Mouse (Mus musculus) forebrain, embryonic 10.5 days (tissue): ENCODE measurements around the gene Vps53. TPM values are rescaled to one million over a fixed set of nuclear protein-coding genes. Genes with fewer than 3 reads are reported as not detected.
A peak's percentile ranks its signal among the peaks of the same experiment; 100 is the strongest.

Experiments
- DNase-seq: peaks from one replicate; pipeline ENCODE4 v3.0.0-alpha.2; 2017; ENCODE audit warnings: low spot score; ENCODE audit errors: extremely low spot score
- H3K27ac ChIP-seq: fragments of 300-500 bp; sonication (generic); 2 replicates; pipeline ENCODE4 v1.5.1; 2016; ENCODE audit warnings: mild to moderate bottlenecking
- H3K27me3 ChIP-seq: fragments of 300-500 bp; sonication (generic); 2 replicates; pipeline ENCODE4 v1.6.1; 2016; ENCODE audit warnings: mild to moderate bottlenecking; ENCODE audit not compliant: poor library complexity, severe bottlenecking
- H3K36me3 ChIP-seq: fragments of 300-500 bp; sonication (generic); replicated peaks from 2 replicates; pipeline ENCODE4 v1.6.1; 2016; ENCODE audit warnings: mild to moderate bottlenecking, moderate library complexity
- H3K4me1 ChIP-seq: fragments of 300-500 bp; sonication (generic); 2 replicates; pipeline ENCODE4 v1.6.1; 2016
- H3K4me3 ChIP-seq: fragments of 300-500 bp; sonication (generic); 2 replicates; pipeline ENCODE4 v1.5.1; 2016; ENCODE audit warnings: mild to moderate bottlenecking, moderate library complexity
- H3K9me3 ChIP-seq: fragments of 300-500 bp; sonication (generic); 2 replicates; pipeline ENCODE4 v1.6.1; 2016; ENCODE audit warnings: mild to moderate bottlenecking, moderate library complexity
- WGBS: fragments of 180-500 bp; shearing (Covaris S2); methylation state at CpG from one replicate; pipeline ENCODE4 v1.1.7; 2016; 5-methylcytosine and 5-hydroxymethylcytosine counted together
- polyA plus RNA-seq: library from polyadenylated mRNA; unstranded; fragments of >200 nt; fragmentation: Nextera tagmentation; extraction: Ambion mirVana; gene quantifications from 2 replicates; pipeline ENCODE4 v1.2.1, GENCODE M21; 2016

Gene Vps53
- polyA plus RNA-seq, 1 experiment from 2014 or later = 38.6 TPM

GRCm38 (mm10) chr11:76085898-76086591, 93.4 kb downstream of the Vps53 start:
- H3K4me3 ChIP-seq = no peak overlapping the region
- peak; percentile 30 for DNase-seq
- peaks cover 26% of the 10 kb centered on the region for H3K36me3 ChIP-seq
- H3K9me3 ChIP-seq = no peaks in the 10 kb centered on the region
- no peak overlapping the region for H3K27ac ChIP-seq
- no peaks in the 10 kb centered on the region for H3K27me3 ChIP-seq
- H3K4me1 ChIP-seq = peaks cover 6% of the 10 kb centered on the region; the same call in 1 of the 2 replicates
- 63% methylated on average over 5 of the region's 5 CpGs for WGBS

GRCm38 (mm10) chr11:76084943-76085342, 94.5 kb downstream of the Vps53 start:
- WGBS = 100% methylated on average over 1 of the region's 1 CpGs
- H3K27ac ChIP-seq = no peak overlapping the region
- H3K9me3 ChIP-seq = no peaks in the 10 kb centered on the region
- DNase-seq = no peak
- H3K27me3 ChIP-seq = no peaks in the 10 kb centered on the region
- peaks cover 11% of the 10 kb centered on the region; the same call in 1 of the 2 replicates for H3K4me1 ChIP-seq
- H3K4me3 ChIP-seq = no peak overlapping the region
- peaks cover 35% of the 10 kb centered on the region for H3K36me3 ChIP-seq

- H3K36me3 ChIP-seq = peaks cover 41% of the 10 kb centered on the region
- no peak overlapping the region for H3K4me3 ChIP-seq
- no peaks in the 10 kb centered on the region for H3K9me3 ChIP-seq
- peaks cover 11% of the 10 kb centered on the region; the same call in 1 of the 2 replicates for H3K4me1 ChIP-seq
- no peaks in the 10 kb centered on the region for H3K27me3 ChIP-seq
- no peak overlapping the region for H3K27ac ChIP-seq
- 72% methylated on average over 3 of the region's 3 CpGs for WGBS
- DNase-seq = no peak
These were observed 95.5 kb downstream of the Vps53 start for GRCm38 (mm10) chr11:76083941-76084367.

DNA sequence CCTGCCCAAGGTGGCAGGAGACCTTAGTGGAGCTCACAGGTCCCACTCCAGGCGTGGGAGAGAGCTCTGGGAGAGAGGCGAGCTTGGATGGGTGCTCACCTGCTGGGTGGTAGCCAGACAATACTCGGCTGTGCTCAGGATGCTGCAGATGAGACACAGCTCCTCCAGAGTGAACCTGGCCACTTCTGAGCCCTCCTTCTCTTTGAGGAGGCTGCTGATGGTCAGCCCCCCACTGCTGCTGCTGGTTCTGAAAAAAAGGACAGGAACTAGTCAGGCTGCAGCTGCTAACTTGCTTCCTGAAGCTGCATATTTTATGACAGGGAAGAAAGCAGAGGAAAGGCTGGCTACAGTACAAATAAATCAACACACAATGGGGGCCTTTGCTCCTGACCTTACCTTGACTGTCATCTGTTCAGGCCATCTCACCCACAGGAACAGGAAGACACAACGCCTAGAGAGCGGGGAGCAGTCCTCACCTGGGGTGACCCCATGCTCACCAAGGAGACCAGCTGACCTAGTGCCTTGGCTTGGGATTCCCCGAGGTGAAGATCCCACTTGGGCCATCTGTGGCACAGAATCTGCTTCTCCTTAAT, 98.3 kb downstream of the Vps53 start:
- H3K4me1 ChIP-seq = peaks cover 8% of the 10 kb centered on the region; the same call in 1 of the 2 replicates
- no peak overlapping the region for H3K27ac ChIP-seq
- 88% methylated on average over 6 of the region's 6 CpGs for WGBS
- peaks cover 41% of the 10 kb centered on the region for H3K36me3 ChIP-seq
- DNase-seq = no peak
- no peak overlapping the region for H3K4me3 ChIP-seq
- no peaks in the 10 kb centered on the region for H3K9me3 ChIP-seq
- H3K27me3 ChIP-seq = no peaks in the 10 kb centered on the region

- DNase-seq = no peak
- no peak overlapping the region for H3K4me3 ChIP-seq
- no peak overlapping the region for H3K27ac ChIP-seq
- peaks cover 8% of the 10 kb centered on the region; the same call in 1 of the 2 replicates for H3K4me1 ChIP-seq
- 85% methylated on average over 2 of the region's 2 CpGs for WGBS
- peaks cover 42% of the 10 kb centered on the region for H3K36me3 ChIP-seq
- H3K9me3 ChIP-seq = no peaks in the 10 kb centered on the region
- H3K27me3 ChIP-seq = no peaks in the 10 kb centered on the region
These were observed 99.2 kb downstream of the Vps53 start for GRCm38 (mm10) chr11:76080293-76080692.

DNA sequence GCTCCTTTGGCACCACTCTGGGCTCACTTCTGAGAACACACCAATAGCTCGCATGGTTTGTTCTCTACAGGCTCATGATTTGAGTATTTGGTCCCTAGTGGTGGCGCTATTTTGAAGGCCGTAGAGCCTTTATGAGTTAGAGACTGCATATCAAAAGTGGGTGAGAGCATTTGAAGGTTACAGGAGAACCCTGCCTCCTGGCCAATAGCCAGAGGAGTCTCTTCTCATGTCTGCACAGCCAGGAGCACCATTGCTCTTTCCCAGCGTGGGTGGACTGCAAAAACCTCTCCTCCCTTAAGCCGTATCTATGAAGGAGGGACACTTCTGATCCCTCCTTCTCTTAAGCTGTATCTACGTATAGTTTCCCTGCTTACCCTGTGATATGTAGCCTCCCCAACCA, 102.1 kb downstream of the Vps53 start:
- no peak for DNase-seq
- Histone ChIP-seq H3K27ac (no peak overlapping the region), H3K4me3 (no peak overlapping the region), H3K27me3 (no peaks in the 10 kb centered on the region), H3K36me3 (peaks cover 40% of the 10 kb centered on the region), H3K9me3 (no peaks in the 10 kb centered on the region), H3K4me1 (peaks cover 10% of the 10 kb centered on the region; the same call in 1 of the 2 replicates)
- WGBS = 89% methylated on average over 6 of the region's 6 CpGs

DNA sequence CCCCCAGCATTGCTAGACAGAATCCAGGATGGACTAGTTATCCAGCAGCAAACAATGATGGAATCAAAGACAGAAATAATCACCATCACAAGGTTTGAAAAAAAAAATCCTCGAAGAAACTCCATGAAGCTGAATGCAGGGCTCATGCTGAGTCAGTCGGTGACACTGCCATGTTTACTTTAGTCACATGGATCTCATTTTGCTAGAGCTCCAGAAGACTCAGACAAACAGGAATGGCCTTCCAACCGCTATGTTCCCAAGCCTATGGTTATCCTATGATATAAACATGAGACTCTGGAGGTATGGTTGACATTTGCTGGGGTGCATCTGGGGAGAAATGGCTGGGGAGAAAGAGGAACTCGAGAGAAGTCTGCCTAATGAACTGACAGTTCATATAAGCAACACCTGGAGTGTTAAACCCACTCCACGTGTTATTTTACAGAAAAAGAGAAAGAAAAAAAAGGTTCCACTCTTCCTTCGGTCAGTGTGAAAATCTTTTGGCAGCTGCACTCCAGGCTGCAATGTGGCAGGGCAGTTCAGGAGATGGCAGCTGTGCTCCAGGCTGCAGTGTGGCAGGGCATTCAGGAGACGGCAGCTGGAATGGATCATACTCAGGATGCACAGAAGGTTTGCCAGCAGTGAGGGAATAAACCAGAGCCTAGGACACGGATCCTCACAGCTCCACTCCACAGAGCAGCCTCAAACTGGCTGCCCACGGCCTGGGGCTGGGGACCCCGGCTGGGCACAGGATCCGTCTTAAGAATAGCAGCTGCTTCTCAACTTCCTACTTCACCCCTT, 105.0 kb downstream of the Vps53 start:
- Histone ChIP-seq H3K27me3 (no peaks in the 10 kb centered on the region), H3K36me3 (peaks cover 17% of the 10 kb centered on the region), H3K4me3 (no peak overlapping the region), H3K4me1 (peaks cover 5% of the 10 kb centered on the region; the same call in 1 of the 2 replicates), H3K9me3 (no peaks in the 10 kb centered on the region), H3K27ac (no peak overlapping the region)
- DNase-seq = no peak
- WGBS = 69% methylated on average over 11 of the region's 11 CpGs

DNA sequence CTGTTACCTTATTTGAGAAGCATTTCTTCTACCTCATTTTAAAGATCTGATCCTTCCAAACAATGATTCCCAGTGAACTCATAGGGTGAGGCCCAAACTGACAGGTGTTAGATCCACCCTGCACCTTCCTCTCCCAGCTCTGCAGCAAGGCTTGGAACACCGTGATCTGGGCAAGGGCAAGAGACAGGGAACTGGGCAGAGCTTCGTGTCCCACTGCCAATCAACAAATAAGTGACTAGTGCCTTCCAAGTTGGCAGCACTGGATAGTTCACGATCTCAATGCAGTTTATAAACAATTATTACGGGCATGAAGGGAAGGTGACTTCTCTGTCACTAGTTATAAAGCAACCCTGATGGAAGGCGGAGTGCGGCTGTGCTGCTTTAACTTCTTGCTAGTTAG, 109.6 kb downstream of the Vps53 start:
- Histone ChIP-seq H3K4me1 (peaks cover 5% of the 10 kb centered on the region; the same call in 1 of the 2 replicates), H3K9me3 (no peaks in the 10 kb centered on the region), H3K27me3 (no peaks in the 10 kb centered on the region), H3K36me3 (peaks cover 8% of the 10 kb centered on the region; the same call in 1 of the 2 replicates), H3K27ac (no peak overlapping the region), H3K4me3 (no peak overlapping the region)
- WGBS = 93% methylated on average over 6 of the region's 6 CpGs
- no peak for DNase-seq

DNA sequence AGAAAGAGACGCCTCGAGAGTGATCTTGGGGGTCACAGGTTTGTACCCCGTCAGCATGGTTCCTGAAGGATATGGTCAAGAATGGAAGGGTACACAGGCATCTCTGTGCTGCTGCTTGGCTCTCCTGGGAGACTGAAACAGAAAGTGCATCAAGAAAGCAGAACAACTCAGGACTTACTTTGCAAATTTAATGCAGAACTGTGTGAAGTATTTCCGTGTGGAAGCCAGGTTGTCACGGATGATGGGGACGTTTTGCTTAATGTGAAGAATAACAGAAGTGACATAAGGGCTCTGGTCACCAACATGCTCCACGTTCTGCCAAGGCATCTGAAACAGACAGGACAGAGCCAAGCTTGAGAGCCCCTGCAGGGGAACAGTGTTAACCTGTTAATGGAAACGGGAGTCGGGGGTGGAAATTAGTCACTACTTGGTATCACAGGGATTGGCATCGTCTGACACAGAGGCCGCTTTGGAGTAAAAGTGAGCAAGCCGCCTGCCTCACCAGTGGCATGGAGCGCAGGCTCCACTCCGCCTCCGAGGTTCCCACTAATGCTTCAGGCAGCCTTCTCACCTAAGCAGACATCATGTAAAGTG, 112.8 kb downstream of the Vps53 start:
- Histone ChIP-seq H3K4me1 (no peaks in the 10 kb centered on the region), H3K36me3 (peaks cover 15% of the 10 kb centered on the region), H3K9me3 (no peaks in the 10 kb centered on the region), H3K27me3 (no peaks in the 10 kb centered on the region), H3K27ac (no peak overlapping the region), H3K4me3 (no peak overlapping the region)
- DNase-seq = no peak
- 88% methylated on average over 15 of the region's 15 CpGs for WGBS

DNA sequence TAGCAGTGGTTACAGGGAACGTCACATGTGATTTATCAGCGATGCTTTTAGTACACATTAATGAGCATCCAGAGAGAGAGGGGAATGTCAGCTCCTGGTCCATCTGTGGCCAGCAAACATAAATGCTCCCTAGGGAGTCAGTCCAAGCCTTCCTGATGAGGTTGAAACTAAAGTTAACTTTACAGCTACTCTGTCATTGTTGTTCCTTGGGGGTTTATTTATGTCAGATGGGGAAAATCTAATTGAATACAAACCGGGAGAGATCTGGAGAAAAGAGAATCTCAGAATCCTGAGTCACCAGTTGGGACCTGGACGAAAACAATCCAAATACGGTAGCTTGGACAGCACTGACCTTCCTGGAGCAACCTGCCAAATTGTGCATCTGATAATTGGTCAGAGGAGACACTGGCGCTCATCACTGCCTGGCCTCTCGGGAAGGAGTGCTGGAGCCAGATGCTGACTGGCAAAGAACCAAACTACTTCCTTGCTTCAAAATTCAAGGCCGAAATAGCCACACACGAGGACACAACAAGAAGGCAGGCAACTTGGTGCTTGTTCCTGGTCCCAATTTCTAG, 113.8 kb downstream of the Vps53 start:
- Histone ChIP-seq H3K27me3 (no peaks in the 10 kb centered on the region), H3K27ac (no peak overlapping the region), H3K9me3 (no peaks in the 10 kb centered on the region), H3K4me3 (no peak overlapping the region), H3K4me1 (no peaks in the 10 kb centered on the region), H3K36me3 (peaks cover 19% of the 10 kb centered on the region)
- DNase-seq = no peak
- 90% methylated on average over 9 of the region's 9 CpGs for WGBS

DNA sequence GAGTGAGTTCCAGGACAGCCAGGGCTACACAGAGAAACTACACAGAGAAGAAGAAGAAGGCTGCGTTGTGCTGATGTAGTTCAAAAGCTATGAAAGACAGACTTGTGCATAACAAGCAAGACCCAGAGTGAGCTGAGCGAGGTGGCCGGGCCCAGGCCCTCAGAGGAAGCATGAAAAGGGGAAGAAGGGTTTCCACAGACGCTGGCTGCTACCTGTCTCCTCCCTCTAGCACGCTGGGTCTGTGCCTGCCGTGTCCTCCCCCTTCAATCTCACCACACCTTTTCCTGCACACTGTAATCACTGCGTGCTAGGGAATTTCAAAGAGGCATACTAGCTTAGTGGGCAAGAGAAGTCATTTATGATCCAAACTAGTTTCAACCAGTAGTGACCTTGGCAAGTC, 115.0 kb downstream of the Vps53 start:
- 92% methylated on average over 7 of the region's 7 CpGs for WGBS
- Histone ChIP-seq H3K9me3 (no peaks in the 10 kb centered on the region), H3K36me3 (peaks cover 19% of the 10 kb centered on the region), H3K4me1 (peaks cover 7% of the 10 kb centered on the region; the same call in 1 of the 2 replicates), H3K27ac (no peak overlapping the region), H3K27me3 (no peaks in the 10 kb centered on the region), H3K4me3 (no peak overlapping the region)
- no peak for DNase-seq

DNA sequence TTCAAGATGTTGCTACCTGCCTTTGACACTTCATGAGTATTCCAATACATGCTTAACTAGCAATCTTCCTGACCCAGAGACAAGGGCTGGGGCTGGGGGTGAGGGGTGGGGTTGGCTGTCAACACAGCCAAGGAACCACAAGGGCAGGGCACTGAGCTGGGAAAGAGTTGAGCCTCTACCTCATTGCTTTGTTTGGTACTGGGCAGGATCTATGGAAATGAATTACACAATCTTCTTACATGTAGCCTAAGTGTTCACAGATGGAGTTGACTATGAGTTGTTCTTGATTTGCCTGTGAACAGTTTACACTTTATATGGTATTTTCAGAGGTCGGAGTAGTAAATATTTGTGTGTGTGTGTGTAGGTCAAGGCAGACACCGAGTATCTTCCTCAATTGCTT, 118.5 kb downstream of the Vps53 start:
- Histone ChIP-seq H3K27me3 (no peaks in the 10 kb centered on the region), H3K4me1 (peaks cover 9% of the 10 kb centered on the region; the same call in 1 of the 2 replicates), H3K4me3 (no peak overlapping the region), H3K9me3 (no peaks in the 10 kb centered on the region), H3K36me3 (peaks cover 16% of the 10 kb centered on the region), H3K27ac (no peak overlapping the region)
- no peak for DNase-seq
- 95% methylated on average over 2 of the region's 2 CpGs for WGBS
